Mouse (Mus musculus) lung, adult 2 months (tissue): ENCODE measurements around the gene Nedd8.

Source experiments
- CTCF ChIP-seq: fragments of 200-500 bp; IDR thresholded peaks from 2 replicates; pipeline ENCODE4 v1.5.1; 2011; ENCODE audit warnings: mild to moderate bottlenecking, low read length, control low read depth; ENCODE audit not compliant: insufficient read depth
- POLR2A ChIP-seq: fragments of 200-500 bp; IDR thresholded peaks from 2 replicates; pipeline ENCODE4 v1.6.1; 2011; ENCODE audit warnings: low read depth, mild to moderate bottlenecking, control low read depth, low read length, borderline replicate concordance; ENCODE audit errors: extremely low read depth

- TF ChIP-seq POLR2A, result no peak
- TF ChIP-seq CTCF, result no peak
These were observed 30.8 kb upstream of the Nedd8 start for GRCm38 (mm10) chr14:55702761-55703160.
